Mouse (Mus musculus) megakaryocyte progenitor cell, adult 5-6 weeks (primary cell): ENCODE data around the gene Fat1. TPM values are rescaled to one million over a fixed set of nuclear protein-coding genes. Genes with fewer than 3 reads are reported as not detected.
A peak's percentile ranks its signal among the peaks of the same experiment; 100 is the strongest.

Experiments used
- ATAC-seq: replicated peaks from 2 replicates; pipeline ENCODE4 v1.8.0; 2016; ENCODE audit warnings: mild to moderate bottlenecking, moderate TSS enrichment, inconsistent platforms; ENCODE audit not compliant: poor library complexity
- total RNA-seq, 2 experiments: library from RNA; stranded (forward) in 1 of 2; stranded (reverse) in 1 of 2; fragments of 157-497, 149-512 nt in 1 of 2; fragments of 200-1000 nt in 1 of 2; gene quantifications; 2 replicates each; pipeline versions ENCODE4 v1.2.3 to v1.2.4; 2015 to 2017

Gene Fat1
- total RNA-seq, 2 experiments from 2014 or later, result not detected

DNA sequence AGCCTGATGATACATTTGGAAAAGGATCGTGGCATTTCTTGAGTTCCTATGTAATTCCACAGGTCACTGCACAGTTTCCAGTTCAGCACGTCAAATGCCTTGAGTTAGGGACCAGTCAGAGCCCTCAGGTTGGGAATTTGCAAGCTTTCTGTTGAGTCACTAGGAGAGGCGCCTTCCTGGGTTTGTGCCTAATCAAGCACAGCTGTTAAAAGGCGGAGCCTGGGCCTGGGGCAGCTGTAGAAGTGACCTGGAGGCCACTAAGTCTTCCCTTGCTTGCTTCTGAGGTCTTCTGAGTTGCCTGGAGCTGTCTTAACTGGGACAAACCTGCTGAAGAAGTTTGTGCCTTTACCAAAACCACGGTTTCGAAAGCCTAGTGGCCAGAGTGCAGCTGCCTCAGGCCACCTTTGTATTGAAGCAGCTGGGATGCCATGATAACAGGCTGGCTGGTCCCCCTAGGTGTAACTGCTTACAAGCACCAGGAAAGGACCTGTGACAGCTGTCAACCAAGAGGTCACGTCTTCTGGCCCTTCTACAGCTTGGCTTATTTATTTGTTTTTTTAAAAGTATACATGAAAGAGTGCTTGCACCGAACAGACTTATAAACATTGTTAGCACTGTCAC is 66.4 kb downstream of the Fat1 start:
- no peak for ATAC-seq

DNA sequence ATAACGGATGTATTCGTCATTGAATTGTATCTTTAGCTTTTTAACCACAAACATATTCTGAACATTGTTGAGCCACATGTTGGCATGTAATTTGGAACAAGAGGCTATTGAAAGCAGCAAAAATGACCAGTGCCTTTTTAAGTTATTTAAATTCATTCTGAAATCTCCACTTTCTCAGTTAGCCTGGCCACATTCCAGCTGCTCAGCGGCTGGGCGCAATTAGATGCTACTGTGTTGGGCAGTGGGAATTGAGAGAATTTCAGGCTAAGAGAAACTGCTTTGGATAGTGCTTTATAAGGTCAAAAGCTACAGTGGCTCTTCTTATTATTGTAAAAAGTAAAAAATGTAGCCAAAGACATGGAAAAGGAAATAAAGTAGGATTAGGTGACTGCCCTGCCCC is 67.4 kb downstream of the Fat1 start:
- ATAC-seq, result no peak

DNA sequence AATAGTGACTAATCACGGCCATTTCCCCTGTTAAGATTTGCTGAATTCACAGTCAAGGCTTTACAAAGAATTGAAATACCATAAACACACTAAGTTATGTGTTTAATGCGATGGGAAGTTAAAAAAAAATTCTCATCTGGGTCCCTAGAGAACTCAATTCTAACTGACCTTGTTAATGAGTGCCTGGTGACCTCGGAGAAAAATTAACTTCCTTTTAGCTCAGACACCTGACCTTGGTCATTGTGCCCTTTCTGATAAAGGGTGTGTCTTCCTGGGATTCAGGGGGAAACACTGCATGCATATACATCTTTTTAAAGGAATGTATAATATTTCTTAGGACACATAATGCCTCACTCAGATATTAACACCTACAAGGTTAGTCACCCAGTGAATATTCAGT is 68.8 kb downstream of the Fat1 start:
- no peak for ATAC-seq

DNA sequence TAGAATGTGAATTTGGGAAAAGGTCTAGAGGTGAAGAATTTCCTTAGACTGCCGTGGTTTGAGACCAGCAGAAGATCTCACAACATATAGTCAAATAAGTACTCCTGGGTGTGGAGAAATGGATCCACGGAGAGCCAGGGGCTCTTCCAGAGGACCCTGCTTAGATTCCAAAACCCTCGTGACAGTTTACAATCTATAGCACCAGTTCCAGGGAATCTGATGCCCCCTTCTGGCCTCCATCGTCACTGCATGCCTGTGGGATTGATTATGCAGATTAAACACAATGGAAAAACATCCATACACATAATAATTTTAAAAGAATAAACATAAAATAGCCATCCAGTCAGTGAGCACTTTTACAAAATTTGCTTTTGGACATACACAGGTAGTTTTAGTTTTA is 75.4 kb downstream of the Fat1 start:
- no peak for ATAC-seq

- ATAC-seq, result no peak
Measured at GRCm38 (mm10) chr8:45011774-45012173, 76.5 kb downstream of the Fat1 start.

GRCm38 (mm10) chr8:45013852-45014251 is 78.6 kb downstream of the Fat1 start:
- no peak for ATAC-seq

GRCm38 (mm10) chr8:45014498-45015067 is 79.3 kb downstream of the Fat1 start:
- ATAC-seq, result no peak

GRCm38 (mm10) chr8:45015876-45016275 is 80.6 kb downstream of the Fat1 start:
- ATAC-seq, result no peak

- ATAC-seq, result no peak
Measured at GRCm38 (mm10) chr8:45019241-45019640, 84.0 kb downstream of the Fat1 start.

- no peak for ATAC-seq
Measured at GRCm38 (mm10) chr8:45021171-45021570, 85.9 kb downstream of the Fat1 start.

GRCm38 (mm10) chr8:45021911-45022665 is 86.8 kb downstream of the Fat1 start:
- ATAC-seq, result no peak

GRCm38 (mm10) chr8:45028081-45028497 is 92.8 kb downstream of the Fat1 start:
- no peak for ATAC-seq

GRCm38 (mm10) chr8:45038350-45038749 is 103.1 kb downstream of the Fat1 start:
- no peak for ATAC-seq

- no peak for ATAC-seq
Measured at GRCm38 (mm10) chr8:45044160-45044559, 108.9 kb downstream of the Fat1 start.

GRCm38 (mm10) chr8:45050451-45050850 is 115.2 kb downstream of the Fat1 start:
- no peak for ATAC-seq

DNA sequence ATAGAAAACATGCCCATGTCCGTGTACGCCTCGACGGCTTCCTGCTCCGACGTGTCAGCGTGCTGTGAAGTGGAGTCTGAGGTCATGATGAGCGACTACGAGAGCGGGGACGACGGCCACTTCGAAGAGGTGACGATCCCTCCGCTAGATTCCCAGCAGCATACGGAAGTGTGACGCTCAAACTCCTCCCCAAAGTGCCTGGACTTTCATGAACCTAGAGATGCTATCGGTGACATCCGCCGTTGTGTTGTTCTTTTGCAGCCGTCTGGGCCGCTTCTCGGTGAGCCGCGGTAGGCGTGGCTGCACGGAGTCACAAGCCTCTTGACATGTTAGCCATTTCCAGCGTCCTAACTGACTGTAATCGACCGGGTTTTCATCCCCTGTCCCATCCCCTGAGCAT is 116.0 kb downstream of the Fat1 start:
- ATAC-seq, result no peak

DNA sequence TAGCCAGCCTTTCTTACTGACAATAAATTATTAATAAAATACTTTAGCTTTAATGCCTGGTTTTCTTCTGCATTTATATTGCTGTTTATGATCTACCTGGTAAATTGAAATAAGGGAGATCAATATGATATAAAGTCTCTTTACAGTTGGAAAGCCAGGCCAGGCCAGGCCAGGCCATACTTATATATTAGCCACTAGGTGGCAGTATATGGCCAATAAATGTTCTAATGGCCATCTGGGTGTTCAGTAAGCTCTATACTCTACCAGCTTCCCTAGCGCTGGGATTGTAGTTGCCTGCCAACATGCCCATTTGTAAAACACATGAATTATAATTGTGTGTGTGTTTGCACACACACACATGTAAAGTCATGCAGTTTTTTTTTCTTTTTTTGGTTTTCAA is 117.0 kb downstream of the Fat1 start:
- 0 out of 2 replicates have a peak, but pooled peaks have one; percentile 57 for ATAC-seq

GRCm38 (mm10) chr8:45052618-45053017 is 117.4 kb downstream of the Fat1 start:
- ATAC-seq, result no peak

GRCm38 (mm10) chr8:45055500-45055899 is 120.3 kb downstream of the Fat1 start:
- no peak for ATAC-seq

DNA sequence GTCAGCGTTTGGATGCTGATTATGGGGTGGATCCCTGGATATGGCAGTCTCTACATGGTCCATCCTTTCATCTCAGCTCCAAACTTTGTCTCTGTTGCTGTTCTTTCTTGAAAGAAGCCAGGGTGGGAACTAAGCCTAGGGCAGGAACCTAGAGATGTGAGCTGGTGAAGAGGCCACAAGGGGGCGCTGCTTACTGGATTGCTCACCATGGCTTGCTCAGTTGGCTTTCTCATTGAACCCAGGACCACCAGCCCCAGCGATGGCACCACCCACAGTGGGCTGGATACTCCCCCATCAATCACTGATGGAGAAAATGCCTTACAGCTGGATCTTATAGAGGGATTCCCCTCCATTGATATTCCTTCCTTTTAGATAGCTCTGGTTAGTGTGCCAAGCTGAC is 121.6 kb downstream of the Fat1 start:
- no peak for ATAC-seq

DNA sequence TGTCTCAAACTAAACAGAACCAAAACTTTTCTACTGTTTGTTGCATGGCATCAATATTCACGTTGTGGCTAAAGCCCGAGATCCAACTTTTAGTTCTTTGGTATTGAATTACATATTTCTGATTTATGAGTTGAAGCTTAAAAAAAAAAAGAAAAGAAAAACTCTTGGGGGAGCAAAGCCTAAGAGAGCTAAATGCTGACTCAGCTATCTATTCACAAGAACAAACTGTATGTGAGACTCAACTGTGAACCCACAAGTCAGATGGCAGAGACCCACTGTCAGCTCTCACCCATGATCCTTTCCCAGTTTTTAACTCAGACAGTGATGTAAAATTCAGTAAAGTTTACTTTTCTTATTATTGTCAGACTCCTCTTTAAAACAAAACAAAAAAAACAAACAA is 124.8 kb downstream of the Fat1 start:
- no peak for ATAC-seq

DNA sequence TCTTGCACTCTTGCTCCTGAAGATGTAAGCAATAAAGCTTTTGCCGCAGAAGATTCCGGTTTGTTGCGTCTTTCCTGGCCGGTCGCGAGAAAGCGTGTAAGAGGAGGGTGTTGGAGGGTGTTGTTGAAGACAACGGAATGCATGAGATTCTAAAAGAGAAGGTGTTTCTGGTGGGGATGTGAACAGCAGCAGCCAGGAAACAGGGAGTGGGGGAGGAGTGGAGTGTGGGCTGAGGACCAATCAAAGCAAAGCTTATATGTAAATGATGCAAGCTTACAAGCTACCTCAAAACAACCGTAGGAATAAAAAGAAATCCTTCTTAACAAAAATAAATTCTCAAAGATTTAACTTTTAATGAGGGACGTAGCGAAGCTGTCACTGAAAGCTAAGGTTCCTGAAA is 127.1 kb downstream of the Fat1 start:
- ATAC-seq, result no peak
